Mouse (Mus musculus): ENCODE measurements at regions not wholly inside any gene's neighbourhood (a gene's known extent, or its start where the extent isn't known, plus 50 kb on each side); places are given as distances from the start of the nearest gene placed in this dataset.

DNA sequence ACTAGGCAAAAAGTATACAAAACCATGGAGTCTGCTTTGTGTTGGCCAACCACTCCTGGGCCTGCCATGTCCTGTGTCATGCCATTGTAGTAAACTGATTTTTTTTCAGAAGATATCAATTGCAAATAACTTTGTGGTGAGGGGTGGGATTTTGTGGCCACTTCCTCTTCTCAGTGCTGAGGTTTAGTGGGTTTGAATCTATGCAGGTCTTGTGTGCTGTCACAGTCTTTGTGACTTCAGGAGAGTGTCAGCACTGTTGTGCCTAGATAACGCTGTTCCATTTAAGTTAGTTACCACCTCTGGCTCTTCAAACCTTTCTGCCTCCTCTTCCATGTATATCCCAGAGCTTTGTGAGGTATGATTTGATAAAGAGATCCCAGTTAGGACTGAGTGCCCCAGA, 216.3 kb upstream of the Lcorl start:
- Histone ChIP-seq H3K27ac (no peak overlapping the region), H3K9me3 (replicated peaks) (no peaks in the 10 kb centered on the region), H3K36me3 (no peaks in the 10 kb centered on the region), H3K9ac (no peak overlapping the region), H3K4me1 (no peaks in the 10 kb centered on the region), H3K27me3 (no peaks in the 10 kb centered on the region), H3K4me3 (replicated peaks) (no peak overlapping the region), H3K4me2 (no peak overlapping the region)
- ATAC-seq (replicated peaks; ENCODE audit: low FRiP score): no peak
- 98% methylated on average over 1 of the region's 1 CpGs for WGBS

DNA sequence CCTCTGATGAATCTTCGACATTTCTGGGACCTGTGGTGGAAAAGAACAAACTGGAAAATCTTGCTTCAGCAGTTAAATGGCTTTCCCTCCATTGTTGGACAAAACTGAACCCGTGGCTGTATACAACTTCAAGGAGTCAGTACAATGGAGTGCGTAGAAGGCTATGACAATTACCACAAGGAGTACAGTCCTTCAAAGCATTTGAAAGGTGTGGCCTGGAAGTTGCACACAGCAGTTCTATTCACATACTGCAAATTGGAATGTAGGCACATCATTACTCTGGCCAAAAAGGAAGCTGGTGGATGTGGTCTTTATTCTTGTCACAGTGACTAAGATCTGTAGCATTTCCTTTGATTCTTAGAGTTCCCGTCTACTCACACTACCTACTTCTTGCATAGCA, 215.7 kb upstream of the Lcorl start:
- no peak overlapping the region for H3K9ac ChIP-seq

DNA sequence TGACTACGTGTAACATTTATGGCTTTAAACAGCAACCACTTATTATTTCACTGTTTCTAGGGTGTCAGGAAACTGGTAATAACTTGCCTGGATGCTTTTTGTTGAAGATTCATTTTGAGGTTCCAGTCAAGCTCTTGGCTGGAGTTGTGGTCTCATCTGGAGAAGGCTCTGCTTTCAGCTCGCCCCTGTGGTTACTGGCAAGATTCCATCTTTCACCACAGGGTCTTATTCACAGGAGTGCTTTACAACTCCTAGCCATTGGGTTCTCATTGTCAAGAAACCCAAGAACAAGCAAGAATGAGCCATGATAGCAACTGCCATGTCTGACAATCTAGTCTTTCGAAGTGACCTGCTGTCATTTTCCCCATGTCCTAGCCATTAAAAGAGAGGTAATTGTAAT, 202.5 kb upstream of the Lcorl start:
- H3K4me3 ChIP-seq (replicated peaks): no peak overlapping the region
- 85% methylated on average over 3 of the region's 3 CpGs for WGBS
- no peak overlapping the region for H3K9ac ChIP-seq

More for the DNA sequence above, 215.7 kb upstream of the Lcorl start:
- Histone ChIP-seq H3K4me3 (replicated peaks) (no peak overlapping the region), H3K27ac (no peak overlapping the region), H3K9me3 (replicated peaks) (no peaks in the 10 kb centered on the region), H3K4me2 (no peak overlapping the region), H3K4me1 (no peaks in the 10 kb centered on the region), H3K27me3 (no peaks in the 10 kb centered on the region), H3K36me3 (no peaks in the 10 kb centered on the region)
- ATAC-seq (replicated peaks; ENCODE audit: low FRiP score): no peak
- 82% methylated on average over 4 of the region's 4 CpGs for WGBS

DNA sequence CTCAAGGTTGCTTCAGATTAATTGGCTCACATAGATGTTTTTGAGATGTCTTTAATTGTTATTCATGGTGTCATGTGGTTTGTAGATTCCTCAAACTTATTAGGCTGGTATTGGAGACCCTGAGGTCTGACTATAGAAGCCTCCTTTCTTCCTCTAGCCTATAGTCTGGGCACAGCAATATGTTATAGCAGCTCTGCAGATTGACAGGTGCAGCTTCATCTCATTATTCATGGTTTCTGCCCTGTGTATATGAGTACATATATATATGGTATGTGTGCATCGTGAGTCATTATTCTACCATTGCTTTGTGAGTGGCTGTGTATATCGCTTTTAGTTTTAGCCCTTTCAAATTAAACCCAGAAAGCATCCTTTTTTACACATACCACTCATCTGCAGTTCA, 197.4 kb upstream of the Lcorl start:
- Histone ChIP-seq H3K9ac (no peak overlapping the region), H3K4me2 (no peak overlapping the region), H3K36me3 (no peaks in the 10 kb centered on the region), H3K9me3 (replicated peaks) (no peaks in the 10 kb centered on the region), H3K27me3 (no peaks in the 10 kb centered on the region), H3K4me1 (no peaks in the 10 kb centered on the region), H3K27ac (no peak overlapping the region), H3K4me3 (replicated peaks) (no peak overlapping the region)
- 97% methylated on average over 2 of the region's 2 CpGs for WGBS
- no peak for ATAC-seq (replicated peaks; ENCODE audit: low FRiP score)

More for the DNA sequence above, 202.5 kb upstream of the Lcorl start:
- Histone ChIP-seq H3K36me3 (no peaks in the 10 kb centered on the region), H3K27ac (no peak overlapping the region), H3K9me3 (replicated peaks) (no peaks in the 10 kb centered on the region), H3K27me3 (no peaks in the 10 kb centered on the region), H3K4me2 (no peak overlapping the region), H3K4me1 (no peaks in the 10 kb centered on the region)
- no peak for ATAC-seq (replicated peaks; ENCODE audit: low FRiP score)

DNA sequence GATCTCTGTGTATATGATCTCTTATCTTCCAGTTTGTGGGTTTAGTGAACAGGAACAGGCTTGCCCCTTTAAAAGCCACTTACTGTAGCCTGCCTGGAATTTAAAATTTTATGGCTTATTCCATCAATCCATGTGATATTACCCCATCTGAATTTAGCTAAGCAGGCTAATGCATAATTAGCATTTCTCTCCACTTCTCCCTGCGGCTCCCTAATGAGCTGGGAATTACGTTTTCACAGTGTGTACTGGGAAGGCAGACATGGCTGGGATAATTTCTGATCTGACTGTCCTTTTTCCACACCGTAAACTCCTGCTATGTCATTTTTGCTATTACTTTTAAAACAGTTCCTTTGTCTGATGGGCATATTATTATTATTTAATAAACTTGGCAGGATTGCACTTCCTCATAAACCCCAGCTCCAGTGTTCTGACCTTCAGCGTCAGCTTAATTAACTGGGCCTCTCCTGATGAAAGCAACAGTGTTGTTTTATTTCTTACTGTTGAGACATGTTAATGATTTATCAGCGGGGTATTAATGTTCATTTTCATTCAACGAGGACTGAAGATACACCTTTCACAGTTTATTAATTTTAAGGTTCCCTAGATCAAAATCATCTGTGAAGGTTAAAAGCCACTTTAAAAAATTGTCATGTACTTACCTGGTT, 185.4 kb upstream of the Lcorl start:
- ATAC-seq (replicated peaks; ENCODE audit: low FRiP score): no peak
- Histone ChIP-seq H3K4me2 (no peak overlapping the region), H3K4me3 (replicated peaks) (no peak overlapping the region), H3K27me3 (no peaks in the 10 kb centered on the region), H3K4me1 (0 out of 2 replicates have a peak, but pooled peaks cover 3% of the 10 kb centered on the region), H3K27ac (no peak overlapping the region), H3K9me3 (replicated peaks) (no peaks in the 10 kb centered on the region), H3K36me3 (no peaks in the 10 kb centered on the region), H3K9ac (no peak overlapping the region)
- WGBS: 60% methylated on average over 6 of the region's 6 CpGs

DNA sequence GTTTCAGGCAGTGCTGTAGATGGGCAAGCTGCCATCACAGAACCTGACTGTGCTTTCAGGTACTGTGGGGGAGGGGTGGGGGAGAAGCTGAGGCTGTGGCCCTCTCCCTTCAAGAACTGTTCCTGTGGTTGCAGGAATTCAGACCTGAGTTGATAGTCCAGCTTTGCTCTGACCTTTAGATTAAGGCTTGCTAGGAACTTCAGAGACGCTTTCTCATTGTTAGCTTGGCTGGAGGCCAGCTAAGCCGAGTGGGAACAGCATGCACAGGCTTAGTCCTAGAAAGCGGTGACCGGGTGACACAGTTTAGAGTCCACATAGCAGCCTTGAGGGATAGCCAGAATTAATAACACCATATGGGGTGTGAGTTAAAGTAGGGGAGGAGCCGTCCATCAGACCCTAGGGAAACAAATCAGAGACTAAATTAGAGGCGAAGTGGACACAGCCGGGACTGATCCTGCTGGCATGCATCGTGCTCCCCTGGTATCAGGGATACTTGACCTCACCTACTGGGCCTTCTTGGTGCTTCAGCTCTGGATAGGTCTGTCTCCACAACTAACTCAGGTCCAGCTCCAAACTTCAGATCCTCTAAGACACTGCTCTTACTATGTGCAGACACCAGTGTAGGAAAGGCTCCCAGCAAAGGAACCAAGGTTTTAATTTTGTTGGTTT, 175.7 kb upstream of the Lcorl start:
- Histone ChIP-seq H3K9ac (no peak overlapping the region), H3K4me3 (replicated peaks) (no peak overlapping the region), H3K36me3 (no peaks in the 10 kb centered on the region), H3K4me1 (peaks cover 8% of the 10 kb centered on the region), H3K4me2 (0 out of 2 replicates have a peak overlapping the region, but pooled peaks have one; percentile 19), H3K9me3 (replicated peaks) (no peaks in the 10 kb centered on the region), H3K27me3 (no peaks in the 10 kb centered on the region), H3K27ac (peak overlapping the region; percentile 18; the same call in 1 of the 2 replicates)
- 47% methylated on average over 8 of the region's 8 CpGs for WGBS
- peak; percentile 91 for ATAC-seq (replicated peaks; ENCODE audit: low FRiP score)

DNA sequence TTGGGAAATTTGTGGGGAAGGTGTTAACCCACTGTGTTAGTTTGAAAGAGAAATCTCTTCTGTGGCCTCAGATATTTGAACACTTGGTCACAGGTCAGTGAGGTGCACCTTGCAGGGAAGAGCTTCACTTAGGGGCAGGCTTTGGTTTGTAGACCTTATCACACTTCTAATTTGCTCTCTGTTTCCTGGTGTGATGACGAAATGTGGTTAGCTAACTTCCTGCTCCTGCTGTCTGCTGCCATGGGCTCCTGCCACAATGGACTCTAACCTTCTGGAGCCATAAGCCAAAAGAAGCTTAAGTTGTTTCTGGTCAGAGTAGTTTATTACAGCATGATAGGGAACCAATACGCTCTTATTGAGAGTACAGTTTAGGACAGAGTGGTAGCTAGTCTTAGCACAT, 174.8 kb upstream of the Lcorl start:
- H3K36me3 ChIP-seq: no peaks in the 10 kb centered on the region
- H3K27ac ChIP-seq: no peak overlapping the region
- 77% methylated on average over 2 of the region's 2 CpGs for WGBS
- H3K9me3 ChIP-seq (replicated peaks): no peaks in the 10 kb centered on the region
- no peak overlapping the region for H3K4me2 ChIP-seq
- no peaks in the 10 kb centered on the region for H3K27me3 ChIP-seq
- H3K9ac ChIP-seq: no peak overlapping the region
- ATAC-seq (replicated peaks; ENCODE audit: low FRiP score): no peak
- no peak overlapping the region for H3K4me3 ChIP-seq (replicated peaks)
- H3K4me1 ChIP-seq: peaks cover 8% of the 10 kb centered on the region

DNA sequence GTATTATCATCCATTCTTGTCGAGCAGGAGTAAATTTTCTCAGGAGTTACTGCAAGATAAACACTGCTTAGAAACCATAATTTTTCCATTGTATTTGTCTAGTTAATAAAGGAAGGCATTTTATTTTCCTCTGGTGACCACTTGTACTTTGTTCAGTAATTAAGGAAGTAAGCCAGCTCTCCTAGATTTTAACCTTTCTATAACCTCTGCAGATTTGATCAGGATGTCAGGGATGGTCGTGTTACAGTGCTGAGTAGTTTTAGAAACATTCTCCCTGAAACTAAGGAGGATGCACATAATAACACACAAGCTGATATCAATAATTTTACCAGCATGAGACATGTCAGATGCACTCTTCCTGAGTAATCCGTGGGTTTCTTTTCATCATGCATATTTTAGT, 166.7 kb upstream of the Lcorl start:
- H3K27me3 ChIP-seq: no peaks in the 10 kb centered on the region
- H3K4me1 ChIP-seq: no peaks in the 10 kb centered on the region
- no peak overlapping the region for H3K9ac ChIP-seq
- 0 out of 2 replicates have a peak, but pooled peaks have one; percentile 29 for ATAC-seq (replicated peaks; ENCODE audit: low FRiP score)
- H3K9me3 ChIP-seq (replicated peaks): no peaks in the 10 kb centered on the region
- WGBS: 10% methylated on average over 3 of the region's 3 CpGs
- no peak overlapping the region for H3K4me2 ChIP-seq
- no peaks in the 10 kb centered on the region for H3K36me3 ChIP-seq
- H3K4me3 ChIP-seq (replicated peaks): no peak overlapping the region
- H3K27ac ChIP-seq: no peak overlapping the region

DNA sequence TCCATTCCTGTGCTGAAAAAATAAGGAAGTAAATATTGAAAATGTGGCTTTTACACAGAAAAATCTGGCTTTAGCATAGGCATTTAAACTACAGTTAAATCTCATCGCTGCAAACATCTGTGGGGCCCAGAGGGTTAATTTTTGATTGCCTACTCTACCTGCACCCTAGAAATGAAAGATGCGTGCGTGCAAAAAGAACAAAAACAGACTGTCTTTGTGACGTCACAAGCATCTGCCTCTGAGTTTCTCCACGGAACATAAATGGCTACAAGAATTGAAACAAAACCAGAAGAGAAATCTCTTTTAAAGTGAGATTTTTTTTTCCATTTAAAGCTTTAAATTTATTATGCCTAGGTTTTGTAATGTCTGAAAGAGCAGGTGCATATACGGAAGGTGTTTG, 166.0 kb upstream of the Lcorl start:
- Histone ChIP-seq H3K9ac (no peak overlapping the region), H3K4me3 (replicated peaks) (no peak overlapping the region), H3K36me3 (no peaks in the 10 kb centered on the region), H3K9me3 (replicated peaks) (no peaks in the 10 kb centered on the region), H3K27ac (no peak overlapping the region), H3K4me2 (no peak overlapping the region), H3K4me1 (no peaks in the 10 kb centered on the region), H3K27me3 (no peaks in the 10 kb centered on the region)
- 39% methylated on average over 6 of the region's 6 CpGs for WGBS
- ATAC-seq (replicated peaks; ENCODE audit: low FRiP score): no peak

DNA sequence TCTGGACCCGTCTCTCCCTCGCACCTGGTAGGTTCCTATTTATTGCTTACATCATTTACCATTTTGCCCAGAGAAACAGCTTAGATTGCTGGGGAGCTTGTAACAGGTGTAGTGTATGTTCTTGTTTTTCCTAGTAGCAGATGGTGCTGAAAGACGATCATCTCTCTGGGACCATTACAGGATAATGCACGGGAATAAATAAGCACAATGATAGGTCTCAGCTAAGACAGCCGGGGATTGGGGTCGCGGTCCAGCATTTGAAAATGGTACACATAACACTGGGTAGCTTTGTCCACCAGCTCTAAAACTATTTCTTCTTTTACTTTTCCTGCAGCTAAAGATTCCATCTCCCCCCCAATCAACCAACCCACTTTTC, 164.6 kb upstream of the Lcorl start:
- WGBS: 62% methylated on average over 7 of the region's 7 CpGs
- Histone ChIP-seq H3K27ac (no peak overlapping the region), H3K9me3 (replicated peaks) (no peaks in the 10 kb centered on the region), H3K36me3 (no peaks in the 10 kb centered on the region), H3K4me2 (no peak overlapping the region), H3K9ac (no peak overlapping the region), H3K4me3 (replicated peaks) (no peak overlapping the region), H3K27me3 (no peaks in the 10 kb centered on the region), H3K4me1 (no peaks in the 10 kb centered on the region)
- no peak for ATAC-seq (replicated peaks; ENCODE audit: low FRiP score)

DNA sequence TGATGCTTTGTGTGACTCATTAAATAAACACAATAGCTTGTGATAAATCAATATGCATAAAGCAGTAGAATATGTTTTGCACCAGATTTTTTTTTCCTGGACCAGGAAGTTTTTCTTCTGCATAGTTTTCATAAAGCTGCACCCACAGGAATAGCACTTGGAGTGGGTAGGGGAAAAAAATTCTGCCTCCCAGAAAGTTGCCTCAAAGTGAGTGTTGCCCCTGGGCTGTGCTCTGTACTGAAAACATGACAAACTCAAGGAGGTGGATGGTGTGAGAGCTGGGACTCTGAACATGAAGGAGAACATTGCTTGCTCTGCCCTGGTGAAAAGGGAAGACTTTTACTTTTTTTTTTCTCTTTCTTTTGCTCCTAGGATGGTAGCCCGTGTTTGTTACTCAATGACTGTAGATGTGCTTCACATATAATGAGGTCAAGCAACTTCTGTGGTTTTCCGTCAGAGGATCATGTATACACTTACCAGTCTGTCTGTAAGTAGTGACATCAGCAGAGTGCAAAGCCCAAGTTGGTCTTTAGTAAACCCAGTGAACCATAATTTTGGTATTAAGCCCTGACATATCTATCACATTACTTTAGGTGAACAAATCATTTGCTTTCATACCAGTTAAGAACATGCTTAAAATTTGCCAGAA, 164.1 kb upstream of the Lcorl start:
- Histone ChIP-seq H3K4me3 (replicated peaks) (no peak overlapping the region), H3K27ac (no peak overlapping the region), H3K36me3 (no peaks in the 10 kb centered on the region), H3K4me1 (no peaks in the 10 kb centered on the region), H3K9ac (no peak overlapping the region), H3K9me3 (replicated peaks) (no peaks in the 10 kb centered on the region), H3K27me3 (no peaks in the 10 kb centered on the region), H3K4me2 (no peak overlapping the region)
- 81% methylated on average over 2 of the region's 2 CpGs for WGBS
- no peak for ATAC-seq (replicated peaks; ENCODE audit: low FRiP score)

DNA sequence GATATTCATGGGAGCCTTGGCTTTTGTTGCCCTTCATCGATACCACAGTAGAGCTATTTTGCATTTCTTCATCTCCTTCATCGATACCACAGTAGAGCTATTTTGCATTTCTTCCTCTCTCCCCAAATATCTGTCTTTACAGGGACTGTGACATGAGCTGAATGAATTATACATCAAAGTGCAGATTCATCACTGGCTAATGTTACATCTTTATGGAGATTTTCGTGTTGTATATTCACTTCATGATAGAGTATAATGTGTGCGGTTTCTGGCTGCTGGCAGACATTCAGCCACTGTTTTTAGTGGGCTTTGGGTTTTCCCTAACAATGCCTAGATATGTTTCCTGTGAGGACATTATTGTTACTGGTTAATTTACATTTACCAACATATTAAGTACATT, 162.8 kb upstream of the Lcorl start:
- H3K9me3 ChIP-seq (replicated peaks): no peaks in the 10 kb centered on the region
- 82% methylated on average over 4 of the region's 4 CpGs for WGBS
- ATAC-seq (replicated peaks; ENCODE audit: low FRiP score): no peak
- no peak overlapping the region for H3K4me2 ChIP-seq
- no peak overlapping the region for H3K4me3 ChIP-seq (replicated peaks)
- H3K36me3 ChIP-seq: no peaks in the 10 kb centered on the region
- H3K27ac ChIP-seq: no peak overlapping the region
- H3K4me1 ChIP-seq: no peaks in the 10 kb centered on the region
- H3K27me3 ChIP-seq: no peaks in the 10 kb centered on the region
- H3K9ac ChIP-seq: no peak overlapping the region
